Mouse (Mus musculus): Measurements from ENCODE around the gene Ssr1.

- TF ChIP-seq EP300 (optimal IDR thresholded peaks at IDR 0.05) (no peak), CTCF (IDR thresholded peaks at IDR 0.05; ENCODE audit: low read depth) (no peak)
Observed at GRCm38 (mm10) chr13:37974731-37975130, 19.3 kb downstream of the Ssr1 start.
